Mouse (Mus musculus) 416B (cell line): ENCODE results near the gene Vangl2.

ENCODE experiments used
- DNase-seq: peaks from one replicate; pipeline ENCODE4 v3.0.0; 2011; ENCODE audit warnings: low read depth

The Vangl2 gene

DNA sequence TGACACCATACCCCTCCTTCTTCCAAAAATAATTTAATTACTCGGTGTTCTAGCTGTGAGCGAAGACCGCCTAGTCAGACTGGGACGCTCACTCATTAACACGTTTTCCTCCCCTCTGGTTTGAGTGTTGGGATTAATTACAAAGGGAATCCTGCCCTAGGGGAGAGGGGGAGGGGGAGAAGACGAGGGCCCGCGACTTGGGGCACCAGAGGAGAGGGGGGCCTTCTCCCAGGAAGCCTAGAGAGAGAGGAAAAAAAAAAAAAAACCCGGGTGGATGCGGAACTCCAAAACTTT, 488 bp downstream of the Vangl2 start:
- DNase-seq: no peak

- DNase-seq: no peak
Observed at GRCm38 (mm10) chr1:172027010-172027808, 1.0 kb downstream of the Vangl2 start.

DNA sequence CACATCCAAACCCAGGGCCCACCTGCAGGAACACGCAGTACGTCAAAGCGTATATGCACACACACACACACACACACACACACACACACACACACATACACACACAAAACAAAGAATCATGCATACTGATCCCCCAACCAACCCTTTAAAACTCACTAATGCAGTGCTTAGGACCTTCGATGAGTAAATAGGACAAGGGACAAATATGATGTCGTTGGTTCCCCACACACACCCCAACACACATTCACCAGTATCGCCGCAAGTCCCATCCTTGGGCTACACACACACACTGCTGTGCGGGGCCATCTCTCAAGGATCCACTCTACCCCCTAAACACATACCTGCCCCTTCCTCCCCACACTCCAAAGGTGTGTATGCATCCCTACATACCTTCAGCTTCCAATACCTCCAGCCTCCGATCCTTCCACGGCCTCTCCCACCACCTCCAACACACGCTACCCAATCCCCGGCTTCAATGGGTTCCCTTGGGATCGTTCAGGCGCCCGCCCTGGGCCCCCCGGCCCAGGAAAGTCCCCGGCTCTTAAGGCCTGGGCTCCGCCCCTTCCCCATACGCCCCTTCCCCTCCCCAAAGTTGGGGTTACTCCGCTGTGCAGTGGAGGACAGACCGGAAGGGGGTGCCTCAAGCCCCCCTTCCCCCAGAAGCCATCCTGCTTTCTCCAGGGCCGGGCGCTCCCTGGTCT, 1.9 kb downstream of the Vangl2 start:
- DNase-seq: no peak

GRCm38 (mm10) chr1:172025201-172025904, 2.9 kb downstream of the Vangl2 start:
- DNase-seq: no peak

GRCm38 (mm10) chr1:172024140-172024895, 3.9 kb downstream of the Vangl2 start:
- DNase-seq: no peak

- no peak for DNase-seq
Observed at GRCm38 (mm10) chr1:172019863-172020521, 8.3 kb downstream of the Vangl2 start.

DNA sequence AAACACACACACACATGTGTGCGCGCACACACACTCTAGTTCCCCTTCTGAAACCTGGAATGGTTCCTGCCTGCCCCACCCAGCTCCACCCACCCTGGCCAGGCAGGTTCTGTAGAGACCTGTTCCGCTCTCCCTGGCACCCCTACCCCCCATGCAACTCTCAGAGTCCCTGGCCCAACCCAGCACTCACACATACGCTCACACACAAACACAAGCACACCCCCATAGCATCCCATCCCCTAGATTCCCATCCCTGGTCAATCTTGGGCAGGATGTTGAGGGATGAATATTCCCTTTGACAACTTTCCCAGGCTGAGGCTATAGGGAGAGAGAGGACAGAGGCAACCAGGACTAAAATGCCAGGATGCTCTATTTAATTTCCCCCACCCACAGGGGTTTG, 8.9 kb downstream of the Vangl2 start:
- no peak for DNase-seq

- DNase-seq: no peak
Observed at GRCm38 (mm10) chr1:172018336-172019311, 9.6 kb downstream of the Vangl2 start.

DNA sequence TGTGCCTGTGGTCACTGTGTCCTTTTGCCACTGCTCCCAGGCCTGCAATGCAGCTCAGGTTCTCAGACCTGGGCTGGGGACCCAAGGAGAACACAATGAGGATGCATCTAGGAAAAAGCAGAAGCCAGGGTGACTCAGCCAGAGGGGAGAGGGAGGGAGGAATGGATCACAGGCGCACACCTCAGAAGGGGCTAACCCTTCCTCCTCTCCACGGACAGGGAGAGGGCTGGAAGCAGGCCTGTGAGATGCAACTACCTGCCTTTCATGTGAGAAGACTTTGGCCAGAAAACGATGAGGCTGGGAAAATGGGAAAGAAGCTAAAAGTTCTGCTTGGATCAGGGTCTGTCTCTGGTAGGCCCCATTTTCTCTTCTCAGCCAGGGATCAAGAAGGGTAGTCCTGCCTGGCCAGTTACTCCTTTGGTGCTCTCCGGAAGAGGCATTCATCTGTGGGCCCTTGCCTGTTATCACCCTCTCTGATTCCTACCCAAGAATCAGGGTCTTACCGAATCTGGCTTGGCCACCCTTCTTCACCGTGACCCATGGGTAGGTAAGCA, 10.7 kb downstream of the Vangl2 start:
- no peak for DNase-seq

DNA sequence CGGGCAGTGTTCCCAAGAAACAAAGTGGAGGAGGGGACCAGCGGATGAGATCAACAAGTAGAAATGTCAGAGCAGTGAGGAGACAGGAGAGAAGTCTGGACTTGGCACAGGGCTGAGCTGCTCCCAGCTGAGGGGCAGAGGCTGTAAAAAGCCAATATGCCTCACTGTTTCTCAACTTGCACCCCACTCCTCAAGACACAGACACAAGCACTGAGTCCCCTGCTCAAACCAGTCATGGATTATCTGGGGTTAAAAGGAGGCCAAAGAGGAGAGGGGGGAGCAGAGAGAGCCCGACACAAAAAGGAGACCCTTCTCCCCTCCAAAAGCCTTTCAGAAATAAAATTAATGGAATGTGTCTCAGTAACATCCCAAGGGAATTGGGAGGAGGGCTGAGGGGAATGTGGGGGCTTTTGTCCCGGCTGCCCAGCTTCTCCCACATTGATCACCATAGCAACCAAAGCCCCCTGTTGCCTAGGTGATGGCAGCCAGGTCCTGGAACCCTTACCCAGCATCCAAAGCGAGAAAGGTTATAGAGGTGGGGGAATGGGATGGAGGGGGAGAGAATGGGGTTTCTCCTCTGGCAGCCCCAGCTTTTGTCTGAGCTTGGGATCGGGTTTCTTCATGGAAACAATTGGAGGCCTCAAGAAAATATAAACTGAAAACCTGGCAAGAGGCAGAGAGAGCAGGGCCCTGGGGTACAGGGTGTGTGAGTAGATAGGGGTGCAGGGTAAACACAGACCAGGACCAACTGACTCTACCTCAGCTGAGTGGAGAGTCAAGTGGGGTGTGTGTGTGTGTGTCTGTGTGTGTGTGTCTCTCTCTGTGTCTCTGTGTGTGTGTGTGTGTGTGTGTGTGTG, 11.4 kb downstream of the Vangl2 start:
- DNase-seq: no peak

GRCm38 (mm10) chr1:172016031-172016430, 12.2 kb downstream of the Vangl2 start:
- DNase-seq: no peak

GRCm38 (mm10) chr1:172015312-172015939, 12.8 kb downstream of the Vangl2 start:
- DNase-seq: no peak

- DNase-seq: no peak
Observed at GRCm38 (mm10) chr1:172014771-172015170, 13.5 kb downstream of the Vangl2 start.

- DNase-seq: peak; percentile 62
Observed at GRCm38 (mm10) chr1:172012030-172012429, 16.2 kb downstream of the Vangl2 start.

GRCm38 (mm10) chr1:172010042-172010824, 18.0 kb downstream of the Vangl2 start:
- no peak for DNase-seq

DNA sequence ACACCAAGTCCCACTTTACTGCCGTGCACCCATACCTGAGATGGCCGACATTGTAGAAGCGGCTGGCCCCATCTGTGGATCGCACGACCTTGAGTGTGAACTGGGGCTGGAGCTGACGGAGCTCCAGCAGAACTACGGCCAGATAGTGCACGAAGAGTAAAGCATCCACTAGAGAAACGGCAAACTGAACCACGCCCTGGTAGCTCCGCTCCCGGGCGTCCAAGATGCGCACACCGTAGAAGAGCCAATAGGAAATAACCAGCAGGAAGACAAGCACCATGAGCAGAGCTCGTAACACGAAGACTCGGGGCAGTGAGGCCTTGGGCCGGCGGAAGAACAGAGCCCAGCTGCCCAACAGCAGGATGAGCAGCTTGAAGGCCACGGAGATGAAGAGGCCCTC, 18.8 kb downstream of the Vangl2 start:
- no peak for DNase-seq

GRCm38 (mm10) chr1:172008351-172008750, 19.9 kb downstream of the Vangl2 start:
- no peak for DNase-seq

- DNase-seq: no peak
Observed at GRCm38 (mm10) chr1:172007761-172008160, 20.5 kb downstream of the Vangl2 start.
